Mouse (Mus musculus): ENCODE measurements around the gene Cracr2b. TPM values are rescaled to one million over a fixed set of nuclear protein-coding genes. Genes with fewer than 3 reads are reported as not detected.
"Not testable (repeated sequence)": the region's sequence is repeated elsewhere in the genome, so short reads cannot be mapped to it uniquely, and the experiment has no call there.

The Cracr2b gene
- polyA plus RNA-seq, 1 experiment from 2014 or later: 17.5 TPM

DNA sequence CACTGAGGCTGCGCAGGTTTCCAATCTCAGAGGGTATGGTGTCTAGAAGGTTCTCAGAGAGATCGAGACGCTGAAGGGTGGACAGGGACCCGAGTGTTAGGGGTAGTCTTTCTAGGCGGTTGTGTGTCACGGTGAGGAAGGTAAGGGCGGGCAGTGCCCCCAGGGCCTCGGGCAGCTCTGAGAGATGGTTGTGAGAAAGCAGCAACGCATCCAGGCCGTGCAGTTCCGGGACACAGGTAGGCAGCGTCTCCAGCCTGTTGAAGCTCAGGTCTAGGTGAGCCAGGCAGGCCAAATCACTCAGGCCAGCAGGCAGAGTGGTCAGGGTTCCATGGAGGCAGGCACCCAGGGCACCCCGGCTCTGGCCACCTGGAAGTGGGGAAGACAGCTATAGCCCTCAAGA is 18.7 kb upstream of the Cracr2b start:
- Histone ChIP-seq H3K4me3 (peak overlapping the region; percentile 51; the same call in 1 of the 2 replicates), H3K4me2 (peak overlapping the region; percentile 89), H3K9me3 (replicated peaks) (no peaks in the 10 kb centered on the region), H3K9ac (peak overlapping the region; percentile 72), H3K36me3 (peaks cover 32% of the 10 kb centered on the region), H3K4me1 (replicated peaks) (peaks cover 38% of the 10 kb centered on the region), H3K27me3 (replicated peaks) (no peaks in the 10 kb centered on the region), H3K27ac (ENCODE audit: poor library complexity, severe bottlenecking) (no peak overlapping the region)
- 89% methylated on average over 13 of the region's 13 CpGs for WGBS
- ATAC-seq (ENCODE audit: insufficient number of reproducible peaks, low FRiP score): no peak

DNA sequence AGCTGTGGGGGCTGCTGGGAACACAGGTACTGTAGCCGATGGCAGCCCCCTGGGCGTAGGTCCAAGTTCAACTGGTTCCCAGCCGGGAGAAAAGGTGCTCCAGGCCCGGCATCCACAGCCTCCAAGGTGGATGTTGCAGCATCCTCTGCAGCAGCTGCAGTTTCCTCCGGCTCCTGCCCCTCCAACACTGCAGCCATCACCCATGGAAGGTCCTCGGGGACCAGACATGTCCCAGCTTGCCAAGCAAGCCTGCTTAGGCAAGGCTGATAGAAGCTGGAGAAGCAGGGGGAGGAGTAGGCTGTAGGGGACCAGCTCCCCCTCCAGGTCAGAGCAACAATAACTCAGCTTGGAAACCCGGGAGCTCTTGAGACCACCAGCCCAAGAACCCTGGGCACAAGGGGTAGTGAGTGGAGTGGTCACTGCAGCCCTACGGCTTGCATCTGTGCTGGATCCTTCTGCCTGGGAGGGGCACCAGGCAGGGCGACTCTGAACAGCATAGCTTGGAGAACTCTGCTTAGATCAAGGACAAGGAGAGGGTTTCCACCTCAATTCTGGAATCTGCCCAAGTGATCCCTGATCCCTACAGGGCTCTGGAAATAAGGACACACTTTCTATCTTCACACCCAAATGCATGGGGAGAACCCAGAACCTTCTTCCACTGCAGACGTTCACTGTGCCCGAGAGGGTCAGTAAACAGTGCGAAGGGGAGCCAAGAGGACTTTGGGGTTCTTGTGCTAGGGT is 17.6 kb upstream of the Cracr2b start:
- no peak for ATAC-seq (ENCODE audit: insufficient number of reproducible peaks, low FRiP score)
- WGBS: 25% methylated on average over 12 of the region's 12 CpGs

DNA sequence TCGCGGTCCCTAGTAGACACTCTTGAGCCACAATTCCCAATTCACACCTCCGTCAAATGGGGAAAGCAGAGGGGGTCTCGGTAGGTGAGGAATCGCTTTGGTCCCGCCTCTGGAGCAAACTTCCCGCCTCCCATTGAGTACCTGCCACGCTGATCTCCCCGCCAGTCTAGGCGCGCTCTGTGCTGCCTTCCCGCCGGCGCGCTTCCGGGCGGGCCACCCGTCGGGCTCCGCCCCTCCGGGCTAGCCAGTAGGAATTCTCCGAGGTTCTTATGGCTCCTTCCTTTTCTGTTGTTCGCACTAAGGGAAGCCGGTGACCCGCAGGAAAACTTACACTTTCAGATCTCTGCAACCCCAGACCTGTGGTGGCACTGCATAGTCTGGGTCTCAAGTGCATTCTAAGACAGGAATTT is 17.1 kb upstream of the Cracr2b start, which contains the start of gene Pidd1:
Gene Pidd1 (minus strand): TSS at position 198 of the 410 bp plus-strand sequence.
- peak within 1 kb of the TSS; percentile 24 for H3K27ac ChIP-seq (ENCODE audit: poor library complexity, severe bottlenecking)
- under 1% methylated on average over 25 of the region's 25 CpGs for WGBS
- peak; percentile 64 for ATAC-seq (ENCODE audit: insufficient number of reproducible peaks, low FRiP score)

More for the DNA sequence above, 17.6 kb upstream of the Cracr2b start:
- Histone ChIP-seq H3K4me1 (replicated peaks) (peaks cover 41% of the 10 kb centered on the region), H3K27ac (ENCODE audit: poor library complexity, severe bottlenecking) (peak overlapping the region; percentile 24), H3K4me3 (peak overlapping the region; percentile 51), H3K36me3 (peaks cover 30% of the 10 kb centered on the region), H3K9ac (peak overlapping the region; percentile 72), H3K4me2 (peak overlapping the region; percentile 89), H3K27me3 (replicated peaks) (no peaks in the 10 kb centered on the region), H3K9me3 (replicated peaks) (no peaks in the 10 kb centered on the region)

DNA sequence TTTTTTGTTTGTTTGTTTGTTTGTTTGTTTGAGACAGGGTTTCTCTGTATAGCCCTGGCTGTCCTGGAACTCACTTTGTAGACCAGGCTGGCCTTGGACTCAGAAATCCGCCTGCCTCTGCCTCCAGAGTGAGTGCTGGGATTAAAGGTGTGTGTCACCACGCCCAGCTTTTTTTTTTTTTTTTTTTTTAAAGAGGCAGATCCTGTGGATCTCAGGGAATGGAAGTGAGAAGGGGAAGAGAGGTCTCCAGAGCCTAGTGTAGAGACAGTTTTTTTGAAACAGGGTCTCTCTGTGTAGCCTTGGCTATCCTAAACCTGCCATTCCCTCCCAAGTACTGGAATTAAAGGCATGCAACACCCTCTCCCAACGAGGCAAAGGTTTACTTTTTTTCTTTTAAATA is 14.5 kb upstream of the Cracr2b start:
- H3K36me3 ChIP-seq: peaks cover 34% of the 10 kb centered on the region
- not testable (repeated sequence) for H3K27me3 ChIP-seq (replicated peaks); H3K9ac ChIP-seq; ATAC-seq (ENCODE audit: insufficient number of reproducible peaks, low FRiP score); H3K9me3 ChIP-seq (replicated peaks); H3K4me3 ChIP-seq; H3K27ac ChIP-seq (ENCODE audit: poor library complexity, severe bottlenecking)
- H3K4me2 ChIP-seq: peak overlapping the region; percentile 75; the same call in 1 of the 2 replicates
- 81% methylated on average over 3 of the region's 3 CpGs for WGBS
- H3K4me1 ChIP-seq (replicated peaks): peaks cover 36% of the 10 kb centered on the region

More for the DNA sequence above, 17.1 kb upstream of the Cracr2b start, which contains the start of gene Pidd1:
- peak within 1 kb of the TSS; percentile 72 for H3K9ac ChIP-seq
- no peaks in the 10 kb centered on the region for H3K9me3 ChIP-seq (replicated peaks)
- H3K27me3 ChIP-seq (replicated peaks): no peaks in the 10 kb centered on the region
- peak within 1 kb of the TSS; percentile 89 for H3K4me2 ChIP-seq
- H3K4me3 ChIP-seq: peak within 1 kb of the TSS; percentile 51
- H3K4me1 ChIP-seq (replicated peaks): peaks cover 47% of the 10 kb centered on the region
- H3K36me3 ChIP-seq: peaks cover 29% of the 10 kb centered on the region

DNA sequence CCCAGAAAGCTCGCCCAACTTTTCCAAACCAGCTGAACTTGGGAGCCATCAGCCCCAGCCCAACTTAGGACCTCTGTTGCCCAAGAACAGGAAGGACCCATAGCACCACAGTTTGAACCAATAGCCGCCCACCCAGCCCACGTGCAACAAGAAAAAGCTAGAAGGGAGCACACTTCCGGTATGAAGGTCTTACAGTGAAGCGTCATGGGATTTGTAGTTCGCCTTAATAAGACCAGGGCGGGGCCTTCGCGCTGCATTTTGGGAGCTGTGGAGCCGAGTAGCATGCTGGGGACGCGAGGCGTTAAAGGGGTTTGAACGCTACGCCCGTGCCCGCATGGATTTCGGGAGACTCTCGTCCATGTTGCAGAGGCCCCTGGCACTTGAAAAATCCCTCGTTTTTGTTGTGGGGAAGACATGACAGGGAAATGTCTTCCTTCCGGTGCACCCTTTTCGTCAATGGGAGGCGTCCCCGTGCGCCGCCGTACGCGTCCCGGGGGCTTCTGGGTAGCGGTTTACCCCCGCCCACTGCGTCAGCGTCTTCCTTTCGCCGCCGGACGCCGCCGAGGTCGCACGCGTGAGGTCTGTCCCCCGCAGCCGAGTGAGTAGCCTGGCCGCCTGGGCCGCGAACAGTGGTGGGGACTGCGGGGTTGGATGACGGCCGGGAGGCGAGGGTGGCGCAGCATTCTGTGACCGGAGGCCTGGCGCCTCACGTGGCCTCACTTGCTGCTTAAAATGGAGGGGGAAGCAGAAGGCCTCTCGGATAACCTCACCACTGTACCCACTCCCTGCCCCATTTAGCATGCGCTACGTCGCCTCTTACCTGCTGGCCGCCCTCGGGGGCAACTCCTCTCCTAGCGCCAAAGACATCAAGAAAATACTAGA is 13.5 kb upstream of the Cracr2b start, which contains the start of gene Rplp2:
Gene Rplp2 (plus strand): TSS at position 261 of the 882 bp plus-strand sequence.
- H3K36me3 ChIP-seq: peaks cover 40% of the 10 kb centered on the region
- WGBS: under 1% methylated on average over 63 of the region's 63 CpGs
- H3K4me1 ChIP-seq (replicated peaks): peaks cover 27% of the 10 kb centered on the region
- ATAC-seq (ENCODE audit: insufficient number of reproducible peaks, low FRiP score): peak; percentile 91
- H3K27ac ChIP-seq (ENCODE audit: poor library complexity, severe bottlenecking): peak within 1 kb of the TSS; percentile 83
- H3K9me3 ChIP-seq (replicated peaks): no peaks in the 10 kb centered on the region
- H3K27me3 ChIP-seq (replicated peaks): no peaks in the 10 kb centered on the region
- peak within 1 kb of the TSS; percentile 99 for H3K9ac ChIP-seq
- peak within 1 kb of the TSS; percentile 75 for H3K4me2 ChIP-seq
- peak within 1 kb of the TSS; percentile 98 for H3K4me3 ChIP-seq

DNA sequence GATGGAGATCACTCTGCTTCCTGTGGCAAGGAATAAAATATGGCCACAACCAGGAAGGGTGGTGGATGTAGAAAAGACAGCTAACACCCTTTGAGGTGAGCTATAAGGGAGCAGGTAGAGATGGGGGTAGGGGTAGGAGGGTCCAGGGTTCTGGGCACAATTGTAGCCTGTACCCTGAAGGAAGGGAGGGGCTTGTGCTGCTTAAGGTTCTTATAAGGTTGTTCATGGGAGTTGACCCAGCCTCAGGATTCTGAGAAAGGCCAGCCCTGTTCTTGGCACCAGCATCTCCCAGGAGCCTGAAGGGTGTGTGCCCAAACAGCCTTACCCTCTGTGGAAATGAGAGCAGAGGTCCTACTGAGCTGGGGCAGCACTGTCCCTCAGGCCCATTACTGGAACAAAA is 9.0 kb upstream of the Cracr2b start:
- H3K4me2 ChIP-seq: no peak overlapping the region
- H3K27ac ChIP-seq (ENCODE audit: poor library complexity, severe bottlenecking): no peak overlapping the region
- H3K27me3 ChIP-seq (replicated peaks): no peaks in the 10 kb centered on the region
- no peak overlapping the region for H3K9ac ChIP-seq
- no peaks in the 10 kb centered on the region for H3K9me3 ChIP-seq (replicated peaks)
- no peak overlapping the region for H3K4me3 ChIP-seq
- peaks cover 40% of the 10 kb centered on the region for H3K36me3 ChIP-seq
- ATAC-seq (ENCODE audit: insufficient number of reproducible peaks, low FRiP score): no peak
- H3K4me1 ChIP-seq (replicated peaks): peaks cover 29% of the 10 kb centered on the region

DNA sequence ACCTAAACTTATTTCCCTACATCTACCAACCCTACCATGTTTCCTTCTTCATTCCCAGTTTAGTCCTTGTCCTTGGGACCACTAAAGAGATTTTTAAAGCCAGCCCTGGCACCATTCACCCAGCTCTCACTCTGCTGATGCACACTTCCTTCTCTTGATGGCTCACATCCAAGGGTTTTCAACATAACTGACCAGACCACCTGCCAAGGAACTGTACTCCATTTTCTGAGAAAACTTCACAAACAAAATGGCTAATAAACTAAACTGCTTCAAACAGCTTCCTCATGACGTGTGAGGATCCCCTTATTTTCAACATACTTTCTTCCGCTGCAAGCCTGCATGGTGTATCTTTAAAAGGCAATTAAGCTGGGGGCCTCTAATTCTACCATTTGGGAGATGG is 7.3 kb upstream of the Cracr2b start:
- no peak overlapping the region for H3K4me2 ChIP-seq
- H3K4me1 ChIP-seq (replicated peaks): peaks cover 22% of the 10 kb centered on the region
- no peak overlapping the region for H3K4me3 ChIP-seq
- H3K27ac ChIP-seq (ENCODE audit: poor library complexity, severe bottlenecking): no peak overlapping the region
- H3K36me3 ChIP-seq: peaks cover 42% of the 10 kb centered on the region
- ATAC-seq (ENCODE audit: insufficient number of reproducible peaks, low FRiP score): no peak
- no peaks in the 10 kb centered on the region for H3K9me3 ChIP-seq (replicated peaks)
- WGBS: 82% methylated on average over 2 of the region's 2 CpGs
- H3K9ac ChIP-seq: no peak overlapping the region
- H3K27me3 ChIP-seq (replicated peaks): no peaks in the 10 kb centered on the region

DNA sequence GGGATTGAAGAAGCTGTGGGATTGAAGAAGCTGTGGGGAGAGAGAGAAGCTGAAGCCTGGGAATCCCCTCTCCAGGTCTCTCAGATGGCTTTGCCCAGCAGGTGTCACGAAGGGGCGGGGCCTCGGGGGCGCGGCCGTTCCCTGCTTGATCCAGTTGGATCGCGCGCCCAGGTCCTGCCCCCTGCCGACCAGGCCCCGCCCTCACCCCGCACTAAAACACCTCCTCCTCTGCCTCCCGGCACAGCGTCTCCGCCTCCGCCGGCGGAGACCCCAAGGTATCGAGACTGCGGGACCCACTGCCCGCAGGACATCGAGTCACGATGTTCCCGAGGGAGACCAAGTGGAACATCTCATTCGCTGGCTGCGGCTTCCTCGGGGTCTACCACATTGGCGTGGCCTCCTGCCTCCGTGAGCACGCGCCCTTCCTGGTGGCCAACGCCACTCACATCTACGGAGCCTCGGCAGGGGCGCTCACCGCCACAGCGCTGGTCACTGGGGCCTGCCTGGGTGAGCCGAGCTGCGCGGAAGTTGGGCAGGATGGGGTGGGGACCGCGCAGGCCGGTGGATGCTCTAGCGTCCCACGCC is 5.8 kb upstream of the Cracr2b start, which contains the start of gene Pnpla2:
Gene Pnpla2 (plus strand): TSS at position 232 of the 585 bp plus-strand sequence.
- H3K4me2 ChIP-seq: peak within 1 kb of the TSS; percentile 76
- H3K27ac ChIP-seq (ENCODE audit: poor library complexity, severe bottlenecking): peak within 1 kb of the TSS; percentile 83
- peak within 1 kb of the TSS; percentile 62 for H3K4me3 ChIP-seq
- peak within 1 kb of the TSS; percentile 75 for H3K9ac ChIP-seq
- ATAC-seq (ENCODE audit: insufficient number of reproducible peaks, low FRiP score): peak; percentile 90
- H3K36me3 ChIP-seq: peaks cover 42% of the 10 kb centered on the region
- no peaks in the 10 kb centered on the region for H3K9me3 ChIP-seq (replicated peaks)
- 0% methylated on average over 45 of the region's 45 CpGs for WGBS
- peaks cover 8% of the 10 kb centered on the region; the same call in 1 of the 2 replicates for H3K27me3 ChIP-seq (replicated peaks)
- H3K4me1 ChIP-seq (replicated peaks): peaks cover 19% of the 10 kb centered on the region

DNA sequence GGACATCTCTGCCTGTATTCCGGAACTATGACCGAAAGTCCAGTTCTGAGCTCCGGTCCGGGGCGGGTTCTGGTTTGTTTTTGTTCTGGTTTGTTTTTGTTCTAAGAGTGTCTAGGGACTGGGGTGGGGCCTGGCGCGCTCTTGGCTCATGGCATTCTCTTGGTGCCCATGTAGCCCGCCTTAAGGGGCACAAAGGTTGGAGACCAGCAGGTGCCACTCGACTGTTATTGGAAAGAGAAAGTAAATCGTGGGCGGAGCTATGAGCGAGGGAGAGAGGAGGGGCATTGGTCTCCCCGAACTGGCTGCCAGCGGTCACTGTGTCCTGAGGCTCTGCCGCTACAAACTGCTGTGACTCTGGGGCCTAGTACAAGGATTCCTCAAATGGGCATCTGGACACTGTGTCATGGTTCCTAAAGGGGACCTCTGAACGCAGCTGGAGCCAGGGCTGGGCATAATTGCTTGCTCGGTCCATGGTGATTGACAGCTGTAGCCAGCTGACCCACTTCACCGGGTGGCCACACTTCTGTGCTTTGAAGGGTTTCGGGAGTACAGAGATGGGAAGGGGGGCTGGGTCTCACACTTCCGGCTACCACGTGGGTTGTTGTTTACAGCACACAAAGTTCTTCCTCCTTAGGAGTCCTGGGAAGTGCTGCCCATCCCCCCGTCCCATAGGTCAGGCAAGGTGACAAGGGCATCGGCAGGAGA is 5.1 kb upstream of the Cracr2b start:
- H3K36me3 ChIP-seq: peaks cover 35% of the 10 kb centered on the region
- H3K27ac ChIP-seq (ENCODE audit: poor library complexity, severe bottlenecking): peak overlapping the region; percentile 83
- H3K9ac ChIP-seq: peak overlapping the region; percentile 75
- peak overlapping the region; percentile 62 for H3K4me3 ChIP-seq
- H3K4me2 ChIP-seq: peak overlapping the region; percentile 76
- 2% methylated on average over 23 of the region's 23 CpGs for WGBS
- H3K4me1 ChIP-seq (replicated peaks): peaks cover 20% of the 10 kb centered on the region
- ATAC-seq (ENCODE audit: insufficient number of reproducible peaks, low FRiP score): peak; percentile 56
- peaks cover 15% of the 10 kb centered on the region for H3K27me3 ChIP-seq (replicated peaks)
- no peaks in the 10 kb centered on the region for H3K9me3 ChIP-seq (replicated peaks)

DNA sequence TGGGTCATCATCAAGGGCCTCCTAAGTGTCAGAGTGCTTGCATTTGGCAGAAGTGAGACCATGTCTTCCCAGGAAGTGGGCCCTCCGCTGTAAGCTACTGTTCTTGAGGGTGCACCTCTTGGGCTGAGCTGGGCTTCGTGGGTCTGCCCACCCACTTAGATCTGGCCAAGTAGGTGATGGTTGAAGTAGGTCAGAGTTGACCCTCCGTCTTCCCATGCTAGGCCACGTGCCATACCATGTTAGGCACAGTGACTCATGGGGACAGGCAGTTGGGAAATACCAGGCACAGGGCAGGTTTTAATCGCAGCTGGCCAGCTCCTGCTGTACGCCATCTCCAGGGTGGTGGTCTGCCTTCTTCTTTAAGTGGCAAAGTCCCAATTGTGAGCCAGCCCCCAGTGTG is 4.2 kb upstream of the Cracr2b start:
- Histone ChIP-seq H3K27me3 (replicated peaks) (peaks cover 24% of the 10 kb centered on the region), H3K9ac (no peak overlapping the region), H3K4me3 (peak overlapping the region; percentile 62; the same call in 1 of the 2 replicates), H3K4me1 (replicated peaks) (peaks cover 25% of the 10 kb centered on the region), H3K27ac (ENCODE audit: poor library complexity, severe bottlenecking) (no peak overlapping the region), H3K36me3 (peaks cover 26% of the 10 kb centered on the region), H3K4me2 (peak overlapping the region; percentile 76), H3K9me3 (replicated peaks) (no peaks in the 10 kb centered on the region)
- WGBS: 85% methylated on average over 6 of the region's 6 CpGs
- ATAC-seq (ENCODE audit: insufficient number of reproducible peaks, low FRiP score): no peak

Measured in heart, embryonic 12.5 days (tissue).